Mouse (Mus musculus) erythroblast, embryonic 14.5 days (primary cell): ENCODE data around the gene Mtmr14.

Experiments used
- GATA1 ChIP-seq: IDR thresholded peaks from 2 replicates; pipeline ENCODE4 v1.6.1; 2012; ENCODE audit warnings: low read length, inconsistent platforms, mixed read lengths
- TAL1 ChIP-seq: IDR thresholded peaks from 3 replicates; pipeline ENCODE4 v1.6.1; 2012; ENCODE audit warnings: low read length, inconsistent platforms, mixed read lengths

DNA sequence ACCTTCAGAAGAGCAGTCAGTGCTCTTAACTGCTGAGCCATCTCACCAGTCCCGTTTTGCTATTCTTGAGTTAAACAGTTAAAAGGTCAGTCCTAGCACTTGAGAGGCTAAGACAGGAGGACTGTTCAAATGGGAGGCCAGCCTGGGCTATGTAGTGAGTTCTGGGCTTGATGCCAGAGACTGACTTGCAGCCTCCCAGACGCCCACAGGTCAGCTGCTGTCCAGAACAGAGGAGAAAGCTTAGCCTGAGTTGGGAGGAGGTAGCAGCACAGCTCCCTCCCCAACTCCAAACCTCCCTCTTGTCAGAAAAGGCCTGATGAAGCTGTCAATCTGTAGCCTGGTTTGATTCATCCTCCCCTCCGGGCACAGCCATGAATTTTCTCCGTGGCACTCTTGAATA, 39.2 kb downstream of the Mtmr14 start:
- no peak for TF ChIP-seq TAL1
- no peak for TF ChIP-seq GATA1
